Mouse (Mus musculus) cerebellum, adult 2 months (tissue): ENCODE results near the gene Farsa.

Experiments
- CTCF ChIP-seq: fragments of 200-500 bp; IDR thresholded peaks from 2 replicates; pipeline ENCODE4 v1.5.1; 2011; ENCODE audit warnings: low read depth, mild to moderate bottlenecking, control low read depth, low read length, moderate library complexity, borderline replicate concordance; ENCODE audit not compliant: insufficient read depth
- POLR2A ChIP-seq: fragments of 200-500 bp; IDR thresholded peaks from 2 replicates; pipeline ENCODE4 v1.6.1; 2011; ENCODE audit warnings: low read length, control low read depth, borderline replicate concordance; ENCODE audit not compliant: insufficient read depth

DNA sequence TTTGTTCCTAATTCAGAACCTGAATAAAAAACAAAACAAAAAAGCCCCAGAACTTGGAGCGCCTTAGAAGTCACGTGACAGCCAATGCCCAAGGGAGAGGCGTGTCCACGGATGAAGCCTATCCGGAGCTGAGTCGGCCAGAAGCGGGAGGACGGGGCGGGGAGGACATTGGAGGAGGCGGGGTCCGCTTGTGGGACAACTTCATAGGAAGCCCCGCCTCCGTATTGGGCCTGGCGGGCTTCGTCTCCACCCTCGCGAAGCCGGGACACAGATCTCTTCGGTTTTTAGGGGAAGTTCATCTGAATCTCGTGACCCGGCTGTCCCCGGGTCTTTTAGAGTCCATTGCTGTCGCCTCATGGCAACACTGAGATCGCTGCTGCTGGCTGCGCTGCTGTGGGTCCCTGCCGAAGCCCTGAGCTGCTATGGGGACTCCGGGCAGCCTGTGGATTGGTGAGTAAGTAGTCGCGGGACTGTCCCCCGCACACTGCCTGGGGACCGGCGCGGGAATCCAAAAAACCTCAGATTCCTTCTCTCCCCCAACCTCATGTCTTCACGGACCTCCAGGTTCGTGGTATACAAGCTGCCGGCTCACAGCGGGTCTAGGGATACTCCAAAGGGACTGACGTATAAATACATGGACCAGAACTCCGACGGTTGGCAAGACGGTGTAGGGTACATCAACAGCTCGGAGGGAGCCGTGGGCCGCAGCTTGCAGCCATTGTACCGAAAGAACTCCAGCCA lies 51.8 kb downstream of the Farsa start, which contains the start of gene Dnase2a:
- TF ChIP-seq CTCF, result no peak
- no peak for TF ChIP-seq POLR2A
